Mouse (Mus musculus): ENCODE measurements around the gene Zan. TPM values are rescaled to one million over a fixed set of nuclear protein-coding genes. Genes with fewer than 3 reads are reported as not detected.

The Zan gene
- 0.36 TPM for polyA plus RNA-seq (2017; shearing (Covaris generic))

GRCm38 (mm10) chr5:137476964-137477363 lies at the start of gene Zan:
TSS of gene Zan (minus strand) at chr5:137477064.

DNA sequence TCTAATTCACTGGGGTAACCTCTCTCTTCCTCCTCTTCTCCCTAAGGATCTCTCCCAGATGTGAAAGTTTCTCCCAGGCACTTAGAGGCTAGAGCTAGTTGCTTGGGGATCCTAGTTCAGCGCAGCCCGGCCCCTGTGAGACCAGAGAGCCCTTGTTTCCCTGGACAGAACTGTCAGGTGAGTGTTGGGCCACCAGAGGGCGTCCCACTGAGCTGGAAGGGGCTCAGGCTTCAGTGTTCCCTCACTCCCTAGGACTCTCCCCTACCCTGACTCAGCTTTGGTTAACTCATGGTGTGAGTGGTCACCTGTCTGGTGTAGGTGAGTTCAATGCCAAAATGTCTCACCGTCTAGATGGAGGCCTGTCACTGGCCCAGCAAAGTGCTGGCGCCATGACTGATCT lies 41.6 kb upstream of the Zan start, which contains the start of gene Gigyf1:
Gigyf1 (plus strand) TSS at position 113 of the 400 bp plus-strand sequence.

DNA sequence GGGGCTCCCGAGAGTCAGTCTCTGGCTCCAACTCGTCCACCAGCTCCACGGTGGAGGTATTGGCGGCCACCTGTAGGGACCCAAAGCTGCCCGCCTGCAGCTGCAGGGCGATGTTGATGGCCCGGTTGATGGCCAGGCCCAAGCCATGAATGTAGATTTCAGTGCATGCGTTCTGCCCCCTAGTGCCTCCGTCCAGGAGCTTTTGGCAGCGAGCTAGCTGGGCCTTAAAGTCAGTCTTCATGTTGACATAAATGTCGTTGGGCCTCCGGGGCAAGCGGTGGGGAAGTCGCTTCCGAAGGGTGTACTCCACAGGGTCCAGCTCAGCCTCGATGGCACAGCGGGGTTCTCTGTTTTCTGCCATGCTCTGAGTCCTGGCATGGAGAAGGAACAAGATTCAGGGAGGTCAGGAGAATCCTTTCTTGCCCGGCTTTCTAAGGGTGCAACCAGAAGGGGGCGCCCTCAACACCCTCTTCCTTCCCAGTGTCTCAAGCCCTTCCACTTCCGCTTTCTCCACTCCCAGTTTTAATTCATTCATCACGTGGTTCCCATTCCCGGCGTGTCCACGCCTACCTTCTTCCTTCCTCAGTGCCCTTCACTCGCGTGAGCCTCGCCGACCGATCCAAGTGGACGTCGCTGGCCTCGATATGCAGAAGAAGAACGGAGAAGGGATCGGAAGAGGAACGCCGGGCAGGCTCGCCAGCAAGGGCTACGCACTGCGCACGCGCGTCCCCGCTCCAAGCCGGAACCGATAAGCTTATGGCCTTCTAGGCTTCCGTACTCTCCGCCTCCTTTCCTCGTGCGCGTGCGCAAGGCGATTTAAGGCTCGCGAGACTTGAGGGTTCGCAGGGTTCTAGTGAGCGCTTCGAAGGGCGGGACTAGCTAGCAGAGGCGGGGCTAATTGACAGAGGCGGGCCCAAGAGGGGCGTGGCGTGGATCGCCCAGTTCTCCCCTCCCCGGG lies 25.1 kb upstream of the Zan start, which contains the start of gene Pop7:
Pop7 (minus strand) TSS at position 810 of the 958 bp plus-strand sequence.

DNA sequence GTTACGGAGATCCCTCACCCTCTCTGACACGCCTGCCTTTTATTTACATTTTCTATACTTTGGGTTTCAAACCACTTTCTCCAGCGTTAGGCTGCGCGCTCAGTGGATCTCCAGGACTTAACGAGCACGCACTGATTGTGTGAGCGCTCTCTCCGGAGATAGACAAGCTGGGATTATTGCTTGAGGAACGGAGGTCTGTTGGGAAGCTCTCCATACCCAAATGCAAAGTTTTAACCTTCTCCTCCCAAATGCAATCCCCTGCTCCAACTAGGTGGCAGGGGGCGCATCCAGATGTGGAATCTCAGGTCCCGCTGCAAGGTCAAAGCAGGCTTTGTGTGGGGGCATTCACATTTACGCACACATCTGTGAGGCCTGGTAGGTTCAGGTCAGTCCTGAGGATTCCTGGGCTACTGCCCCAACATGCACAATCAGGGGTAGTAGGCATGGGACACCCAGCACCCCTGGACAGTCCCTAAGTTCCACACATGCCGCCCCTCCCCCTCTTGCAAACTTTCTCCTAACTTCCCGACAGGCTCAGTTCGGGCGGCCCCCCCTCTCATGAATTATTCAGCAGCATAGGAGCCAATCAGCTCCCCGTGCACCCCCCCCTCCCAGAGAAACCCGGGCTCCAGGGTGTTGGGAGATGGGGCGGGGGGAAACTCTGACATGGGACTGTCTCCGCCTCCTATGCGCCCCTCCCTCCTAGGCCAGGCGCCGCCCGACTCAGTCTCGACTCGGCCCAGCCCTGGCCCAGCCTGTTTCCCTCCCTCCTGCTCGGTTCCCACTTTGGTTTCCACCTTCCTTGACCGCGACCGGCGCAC lies 127.3 kb downstream of the Zan start, which contains the start of gene Ephb4:
Ephb4 (plus strand) TSS at position 726 of the 821 bp plus-strand sequence.

GRCm38 (mm10) chr5:137333512-137334174 lies 143.2 kb downstream of the Zan start, which contains the start of gene Slc12a9:
TSS of gene Slc12a9 (minus strand) at chr5:137333597.

Other genes starting within 250 kb of the Zan start
- gene Ache, start 189.5 kb downstream of the Zan start, polyA plus RNA-seq (2017; shearing (Covaris generic)), result 0.10 TPM
- 1.7 TPM for gene Ufsp1, start 182.4 kb downstream of the Zan start, polyA plus RNA-seq (2017; shearing (Covaris generic))
- 97.7 TPM for gene Srrt, start 169.4 kb downstream of the Zan start, polyA plus RNA-seq (2017; shearing (Covaris generic))
- gene Trip6, start 162.7 kb downstream of the Zan start, polyA plus RNA-seq (2017; shearing (Covaris generic)), result 4.6 TPM
- 24.8 TPM for gene Slc12a9, start 143.5 kb downstream of the Zan start, polyA plus RNA-seq (2017; shearing (Covaris generic))
- not detected for gene Ephb4, start 127.0 kb downstream of the Zan start, polyA plus RNA-seq (2017; shearing (Covaris generic))
- gene Pop7, start 25.5 kb upstream of the Zan start, polyA plus RNA-seq (2017; shearing (Covaris generic)), result 43.3 TPM
- gene Gigyf1, start 41.5 kb upstream of the Zan start, polyA plus RNA-seq (2017; shearing (Covaris generic)), result 19.5 TPM
- gene Epo, start 56.2 kb upstream of the Zan start, polyA plus RNA-seq (2017; shearing (Covaris generic)), result not detected
- 311 TPM for gene Gnb2, start 56.4 kb upstream of the Zan start, polyA plus RNA-seq (2017; shearing (Covaris generic))
- not detected for gene Actl6b, start 76.5 kb upstream of the Zan start, polyA plus RNA-seq (2017; shearing (Covaris generic))
- 1.1 TPM for gene Tfr2, start 92.8 kb upstream of the Zan start, polyA plus RNA-seq (2017; shearing (Covaris generic))
- gene Mospd3, start 124.0 kb upstream of the Zan start, polyA plus RNA-seq (2017; shearing (Covaris generic)), result 95.7 TPM
- 2.3 TPM for gene Pcolce, start 136.7 kb upstream of the Zan start, polyA plus RNA-seq (2017; shearing (Covaris generic))
- 0.73 TPM for gene Fbxo24, start 151.9 kb upstream of the Zan start, polyA plus RNA-seq (2017; shearing (Covaris generic))
- gene Lrch4, start 152.1 kb upstream of the Zan start, polyA plus RNA-seq (2017; shearing (Covaris generic)), result 319 TPM
- 77.8 TPM for gene Gm20605, start 152.1 kb upstream of the Zan start, polyA plus RNA-seq (2017; shearing (Covaris generic))
- 139 TPM for gene Sap25, start 164.3 kb upstream of the Zan start, polyA plus RNA-seq (2017; shearing (Covaris generic))
- gene Irs3, start 168.7 kb upstream of the Zan start, polyA plus RNA-seq (2017; shearing (Covaris generic)), result not detected
- 28.0 TPM for gene Agfg2, start 207.7 kb upstream of the Zan start, polyA plus RNA-seq (2017; shearing (Covaris generic))